Mouse (Mus musculus): Measurements from ENCODE around the gene Lrig2. TPM values are rescaled to one million over a fixed set of nuclear protein-coding genes. Genes with fewer than 3 reads are reported as not detected.

Gene Lrig2
- total RNA-seq (2015; ENCODE audit: low replicate concordance) (4.6 and 6.3 TPM in 2 replicates), total RNA-seq (2017; ENCODE audit: low replicate concordance) (8.4 and 18.4 TPM in 2 replicates)

DNA sequence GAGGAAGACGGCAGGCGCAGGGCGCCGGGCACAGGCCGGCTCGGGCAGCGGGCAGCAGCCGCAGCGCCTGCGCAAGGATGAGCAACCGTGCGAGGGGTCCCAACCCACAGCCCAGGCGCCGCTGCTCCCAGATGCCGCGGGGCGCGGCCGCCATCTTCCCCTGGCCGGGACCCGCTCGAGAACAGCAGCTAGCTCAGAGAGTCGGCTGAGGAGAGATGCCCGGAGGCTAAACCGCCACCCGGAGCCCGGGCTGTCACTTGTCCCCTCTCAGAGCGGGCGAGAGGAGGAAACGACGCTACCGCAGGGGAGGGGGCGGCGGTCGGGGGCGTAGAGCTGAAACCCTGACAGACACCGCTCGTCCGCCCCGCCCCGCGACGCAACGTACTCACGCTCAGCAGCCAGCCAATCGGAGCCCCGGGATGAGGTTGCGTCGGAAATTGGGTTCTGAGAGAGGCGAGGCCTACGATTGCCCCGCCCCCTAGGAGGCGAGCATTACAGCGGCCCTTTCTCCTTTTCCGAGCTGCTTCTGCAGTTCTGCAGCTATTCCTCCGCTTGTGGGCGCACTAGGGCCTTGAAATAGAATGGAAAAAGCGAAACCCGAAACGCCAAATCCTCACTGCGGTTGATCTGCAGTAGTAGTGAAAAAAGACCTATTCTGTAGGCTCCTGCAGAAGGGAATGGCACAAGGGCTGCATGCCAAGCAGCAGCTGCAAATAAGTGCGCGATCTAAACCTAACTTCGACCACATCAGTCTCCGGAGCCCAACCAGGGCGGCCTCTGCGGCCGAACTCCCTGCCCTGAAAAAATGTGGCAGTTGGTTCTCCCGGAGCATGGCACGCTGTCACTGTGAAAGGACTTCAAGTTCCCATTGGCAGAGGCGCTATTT is at the start of gene Lrig2:
Gene Lrig2 (minus strand): TSS at position 381 of the 886 bp plus-strand sequence.
- ATAC-seq (replicated peaks; ENCODE audit: low FRiP score, poor library complexity, severe bottlenecking), result peak; percentile 98

DNA sequence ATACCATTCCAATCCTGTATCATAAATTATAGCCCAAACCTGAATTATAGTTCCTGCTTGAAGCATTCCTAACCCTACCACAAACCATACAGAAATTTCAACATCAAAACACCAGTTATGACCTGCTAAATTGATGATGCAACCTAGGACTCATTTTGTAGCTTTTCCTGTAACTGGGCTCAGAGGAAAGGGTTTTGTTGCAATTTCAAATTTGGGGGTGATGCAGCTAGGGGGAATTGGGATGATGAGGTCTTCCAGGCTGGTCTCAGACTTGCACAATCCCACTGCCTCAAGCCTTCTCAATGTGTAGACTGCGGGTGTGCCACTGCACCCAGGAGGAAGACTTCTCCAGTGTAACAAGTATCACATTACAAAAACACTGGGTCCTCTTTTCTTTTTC is 44.9 kb upstream of the Lrig2 start:
- ATAC-seq (replicated peaks; ENCODE audit: low FRiP score, poor library complexity, severe bottlenecking), result no peak

DNA sequence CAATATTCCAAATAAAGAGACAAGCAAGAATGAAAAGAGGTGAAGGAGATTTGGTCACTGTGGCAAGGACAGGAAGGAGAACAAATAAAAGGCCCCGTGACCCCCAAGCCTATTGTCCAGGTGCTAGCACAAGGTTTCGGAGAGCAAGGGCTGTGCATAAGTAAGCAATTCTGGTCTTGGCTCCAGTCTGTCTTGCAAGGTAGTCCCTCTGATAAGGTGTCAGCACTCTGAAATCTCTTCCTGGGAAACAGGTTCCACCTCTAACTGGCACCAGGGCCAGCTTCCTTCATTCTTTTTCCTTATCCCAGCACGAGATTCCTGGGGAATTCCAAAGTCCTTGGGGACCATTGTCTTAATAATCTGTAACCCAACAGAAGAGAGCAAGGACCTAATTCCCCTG is 38.9 kb upstream of the Lrig2 start:
- ATAC-seq (replicated peaks; ENCODE audit: low FRiP score, poor library complexity, severe bottlenecking), result no peak

DNA sequence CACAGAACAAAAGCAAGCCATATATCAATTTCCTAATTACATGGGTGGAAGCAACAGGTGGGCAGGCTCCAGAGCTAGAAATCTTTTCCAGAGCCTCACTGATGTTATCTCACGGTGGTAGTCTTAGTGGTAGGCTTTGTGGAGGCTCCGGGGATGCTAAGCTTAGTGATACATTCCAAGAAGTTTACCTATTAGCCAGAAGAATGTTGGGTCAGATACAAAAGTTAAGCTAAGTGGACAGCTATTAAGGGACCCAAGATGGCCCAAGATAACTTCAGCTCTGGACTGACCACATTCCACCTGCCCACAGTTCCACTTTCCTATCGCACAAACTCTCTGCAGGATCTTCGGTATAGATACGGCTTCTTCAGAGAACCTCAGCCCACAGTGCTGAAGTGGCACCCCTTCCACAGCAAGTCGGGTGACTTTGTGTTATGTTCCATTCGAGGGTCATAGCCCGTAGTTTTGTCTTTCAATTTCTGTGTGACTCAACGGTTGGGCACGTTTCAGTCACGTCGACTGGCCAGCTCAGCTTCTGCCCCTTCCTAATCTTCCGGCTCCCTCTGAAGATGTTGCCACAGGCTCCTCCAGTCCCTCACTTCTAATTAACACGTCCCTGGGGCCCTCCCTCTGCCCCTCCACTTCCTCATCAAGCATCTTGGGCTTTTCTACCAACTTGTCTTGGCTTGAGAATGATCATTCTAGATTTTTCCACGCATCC is 36.8 kb upstream of the Lrig2 start:
- ATAC-seq (replicated peaks; ENCODE audit: low FRiP score, poor library complexity, severe bottlenecking), result no peak

DNA sequence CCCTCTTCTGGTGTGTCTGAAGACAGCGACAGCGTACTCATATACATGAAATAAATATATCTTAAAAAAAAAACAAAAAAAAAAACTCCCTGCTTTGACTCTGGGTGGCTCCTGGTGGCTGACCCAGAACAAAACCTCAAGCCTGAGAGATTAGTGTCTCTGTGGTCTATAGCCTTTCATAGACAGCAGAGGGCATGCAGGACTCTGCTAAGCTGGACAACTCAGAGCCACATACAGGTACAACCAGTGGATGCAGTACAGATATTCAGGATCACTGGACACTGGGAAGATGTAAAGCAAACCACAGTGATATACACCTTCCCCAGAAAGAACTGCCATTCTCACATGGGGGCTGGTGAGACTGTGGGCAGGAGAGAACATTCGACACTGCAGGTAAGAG is 32.1 kb upstream of the Lrig2 start:
- ATAC-seq (replicated peaks; ENCODE audit: low FRiP score, poor library complexity, severe bottlenecking), result no peak

DNA sequence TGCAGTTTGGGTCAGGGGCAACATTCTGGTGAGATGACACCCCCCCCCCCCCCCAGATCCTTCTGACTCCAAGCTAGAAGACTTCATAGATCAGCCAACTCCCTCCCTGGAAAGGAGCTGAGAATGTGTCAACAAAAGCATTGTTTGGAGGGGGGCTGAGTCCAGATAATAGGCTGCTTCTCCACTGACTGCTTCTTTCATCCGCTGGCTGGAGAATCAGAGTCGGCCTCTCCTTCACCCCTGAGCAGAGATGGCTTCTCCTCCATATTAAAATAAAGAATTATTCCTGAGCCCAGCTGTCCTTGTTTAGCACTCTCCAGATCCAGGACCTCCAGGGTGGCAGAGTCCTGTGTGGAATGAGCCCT is 30.3 kb upstream of the Lrig2 start:
- no peak for ATAC-seq (replicated peaks; ENCODE audit: low FRiP score, poor library complexity, severe bottlenecking)

DNA sequence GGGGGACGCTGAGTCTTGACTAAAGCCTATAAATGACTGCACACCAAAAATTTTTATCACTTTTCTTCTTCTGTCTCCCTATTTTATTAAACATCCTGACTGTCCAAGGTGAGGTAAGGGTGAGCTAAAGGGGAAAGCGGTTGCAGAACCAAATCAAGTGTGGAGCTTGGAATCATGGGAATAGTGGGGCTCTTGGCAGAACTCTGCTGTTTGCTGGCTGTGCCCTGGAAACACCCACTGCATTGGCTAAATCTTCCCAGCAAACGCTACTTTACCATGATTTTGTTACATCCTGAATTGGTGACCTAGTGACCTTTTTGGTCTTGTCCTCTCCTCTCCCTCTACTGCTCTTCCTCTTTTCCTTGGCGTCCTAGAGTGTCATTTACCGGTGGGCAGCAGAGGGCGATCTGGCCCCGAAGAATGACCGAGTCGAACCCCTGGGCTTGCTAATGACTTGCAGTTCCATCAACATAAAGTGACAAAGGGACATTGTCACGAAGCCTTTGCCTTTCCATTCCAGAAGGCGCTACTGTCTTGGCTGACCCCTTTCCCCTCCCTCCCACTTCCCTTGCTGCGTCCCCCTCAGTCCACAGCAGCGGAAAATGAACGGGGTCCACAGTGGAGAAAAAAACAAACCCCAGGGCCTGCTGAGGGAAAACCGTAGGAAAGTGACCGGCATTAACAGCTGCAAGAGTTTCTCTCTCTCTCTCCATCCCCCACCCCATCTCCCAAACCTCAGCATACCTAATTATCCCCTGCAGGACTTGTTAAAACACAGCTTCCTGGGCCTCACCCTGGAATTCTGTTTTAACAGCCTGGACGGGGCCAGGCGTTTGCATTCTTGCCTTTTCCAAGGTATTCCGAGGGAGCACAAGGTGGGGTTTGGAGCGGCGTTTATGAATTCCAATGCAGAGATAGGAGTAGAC is 29.7 kb upstream of the Lrig2 start:
- peak; percentile 78 for ATAC-seq (replicated peaks; ENCODE audit: low FRiP score, poor library complexity, severe bottlenecking)

DNA sequence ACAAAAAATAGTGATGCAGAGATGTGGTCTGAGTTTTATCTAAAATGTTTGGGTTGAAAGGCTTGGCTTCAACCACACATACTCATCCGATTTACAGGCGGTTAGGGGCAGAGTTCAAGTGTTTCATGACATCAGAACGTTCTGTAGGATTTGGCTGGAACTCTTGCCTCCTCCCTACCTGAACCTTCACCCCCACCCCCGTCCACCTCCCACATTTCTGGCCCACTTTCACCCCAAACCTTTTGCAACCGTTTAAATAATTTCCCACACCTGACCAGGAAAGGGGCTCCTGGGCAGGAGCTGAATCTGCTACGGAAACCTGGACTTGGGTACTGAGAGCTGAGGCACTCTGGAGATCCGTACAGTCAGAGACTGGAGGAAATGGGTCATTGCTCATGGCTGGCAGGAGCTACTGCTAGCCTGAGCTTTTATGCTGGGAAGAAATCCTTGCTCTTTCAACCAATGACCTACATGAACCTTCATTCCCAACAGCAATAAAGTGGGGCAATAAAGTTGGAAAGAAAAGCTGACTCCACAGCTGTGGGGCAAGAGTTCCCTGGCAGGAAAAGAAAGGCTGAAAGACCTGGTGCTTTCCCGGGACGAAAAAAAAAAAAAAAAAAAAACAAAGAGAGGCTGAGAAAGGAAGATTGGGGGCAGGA is 28.9 kb upstream of the Lrig2 start:
- ATAC-seq (replicated peaks; ENCODE audit: low FRiP score, poor library complexity, severe bottlenecking), result no peak

DNA sequence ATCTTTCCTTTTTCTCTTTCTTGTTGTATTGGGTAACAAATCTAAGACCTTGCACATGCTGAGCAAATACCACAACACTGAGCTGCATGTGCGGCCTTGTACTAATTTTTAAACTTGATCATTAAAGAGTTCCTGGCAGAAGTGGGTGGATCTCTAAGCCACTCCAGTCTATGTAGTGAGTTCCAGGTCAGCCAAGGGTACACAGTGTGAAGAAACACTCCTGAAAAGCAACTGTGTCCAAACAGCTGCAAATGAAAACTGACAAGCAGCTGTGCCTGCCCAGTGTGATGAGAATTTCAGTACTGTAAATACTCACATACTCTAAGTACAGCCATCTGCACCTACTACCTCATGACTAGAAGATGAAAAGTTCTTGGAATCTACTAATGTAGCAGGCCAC is 21.5 kb upstream of the Lrig2 start:
- ATAC-seq (replicated peaks; ENCODE audit: low FRiP score, poor library complexity, severe bottlenecking), result no peak

DNA sequence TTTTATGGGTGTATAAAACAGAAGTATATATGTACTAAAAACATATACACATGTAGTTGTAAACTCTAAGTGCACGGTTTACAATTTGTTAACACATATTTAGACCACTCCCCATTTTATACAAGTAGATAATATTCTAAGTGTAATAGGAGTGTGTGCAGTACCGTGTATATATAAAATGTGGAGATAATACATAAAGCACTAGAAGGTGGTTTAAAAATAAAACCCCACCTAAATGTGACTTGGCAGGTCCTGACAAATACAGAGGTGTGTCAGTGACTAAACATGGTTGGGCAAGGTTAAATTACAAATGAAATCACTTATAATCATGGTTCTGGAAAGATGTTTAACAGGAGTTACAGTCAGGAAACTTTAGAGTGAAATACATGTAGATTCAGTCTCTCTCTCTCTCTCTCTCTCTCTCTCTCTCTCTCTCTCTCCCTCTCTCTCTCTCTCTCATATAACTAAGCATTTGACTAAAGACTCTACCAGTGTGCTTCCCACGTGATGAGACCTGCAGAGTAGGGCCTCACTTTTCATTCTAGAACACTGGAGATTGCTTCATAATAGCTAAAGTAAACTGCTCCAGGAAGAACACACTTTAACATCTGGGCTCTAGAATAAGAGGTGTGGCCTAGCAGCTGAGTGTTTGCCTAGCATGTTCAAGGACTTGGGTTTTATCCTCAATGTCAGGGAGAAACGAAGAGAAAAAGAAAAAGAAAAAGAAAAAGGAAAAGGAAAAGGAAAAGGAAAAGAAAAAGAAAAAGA is 14.6 kb upstream of the Lrig2 start:
- ATAC-seq (replicated peaks; ENCODE audit: low FRiP score, poor library complexity, severe bottlenecking), result no peak

DNA sequence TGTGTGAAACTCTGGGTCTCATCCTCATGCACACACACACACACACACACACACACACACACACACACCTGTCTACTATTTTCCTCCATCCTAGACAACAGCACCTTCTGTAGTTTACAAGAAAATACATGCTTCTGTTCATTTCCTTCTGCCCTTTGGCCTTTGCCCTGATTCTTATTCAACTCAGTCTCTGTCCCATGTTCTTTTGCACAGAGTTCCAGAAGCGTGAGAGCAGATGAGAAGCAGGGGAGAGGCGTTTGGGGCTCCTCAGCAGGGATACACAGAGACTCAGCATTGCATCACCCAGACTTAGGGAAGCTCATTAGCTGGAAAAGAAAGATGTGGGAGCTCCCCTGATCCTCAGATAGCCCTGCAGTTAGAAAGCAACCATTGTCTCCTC is 13.8 kb upstream of the Lrig2 start:
- ATAC-seq (replicated peaks; ENCODE audit: low FRiP score, poor library complexity, severe bottlenecking), result no peak

DNA sequence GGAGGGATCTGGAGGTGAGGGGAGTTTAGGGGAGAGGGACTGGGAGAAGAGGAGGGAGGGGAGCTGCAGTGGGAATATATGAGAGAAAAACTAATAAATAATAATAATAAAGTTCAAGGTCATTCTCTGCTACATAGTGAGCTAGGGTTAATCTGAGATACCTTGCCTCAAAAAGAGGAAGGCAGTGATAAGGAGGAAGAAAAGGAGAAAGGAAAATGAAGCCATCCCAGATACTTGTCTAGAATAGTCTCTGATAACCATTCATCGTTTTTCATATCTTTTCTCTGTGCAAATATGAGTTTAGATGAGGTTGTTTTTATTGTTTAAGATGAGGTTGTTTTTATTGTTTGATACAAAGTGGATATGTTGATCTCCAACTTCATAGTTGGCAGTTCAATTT is 13.3 kb upstream of the Lrig2 start:
- ATAC-seq (replicated peaks; ENCODE audit: low FRiP score, poor library complexity, severe bottlenecking), result no peak

DNA sequence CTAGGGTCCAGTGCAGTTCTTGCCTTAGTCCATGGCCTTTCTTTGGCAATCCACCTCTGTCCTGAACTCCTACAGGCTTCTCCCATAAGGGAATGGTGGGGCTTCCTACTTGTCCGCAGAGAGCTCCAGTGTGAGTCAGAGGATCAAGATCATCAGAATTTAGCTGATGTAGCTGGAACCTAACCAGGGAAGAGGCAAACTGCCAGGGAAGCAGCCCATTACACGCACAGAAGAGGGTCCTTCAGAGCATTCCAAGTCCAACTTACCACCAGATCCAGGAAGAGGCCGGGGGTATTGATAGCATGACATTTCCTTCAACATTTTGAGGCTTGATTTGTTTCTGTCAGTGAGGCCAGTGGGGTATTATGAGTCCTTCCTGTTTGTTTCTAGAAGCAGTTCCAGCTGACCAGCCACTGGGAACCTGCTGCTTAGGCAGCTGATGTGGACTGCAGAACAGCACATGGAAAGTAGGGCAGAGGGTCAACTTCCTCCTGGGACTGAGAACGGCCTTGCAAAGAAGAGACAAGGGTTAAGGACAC is 11.7 kb upstream of the Lrig2 start:
- ATAC-seq (replicated peaks; ENCODE audit: low FRiP score, poor library complexity, severe bottlenecking), result 0 out of 2 replicates have a peak, but pooled peaks have one; percentile 29

DNA sequence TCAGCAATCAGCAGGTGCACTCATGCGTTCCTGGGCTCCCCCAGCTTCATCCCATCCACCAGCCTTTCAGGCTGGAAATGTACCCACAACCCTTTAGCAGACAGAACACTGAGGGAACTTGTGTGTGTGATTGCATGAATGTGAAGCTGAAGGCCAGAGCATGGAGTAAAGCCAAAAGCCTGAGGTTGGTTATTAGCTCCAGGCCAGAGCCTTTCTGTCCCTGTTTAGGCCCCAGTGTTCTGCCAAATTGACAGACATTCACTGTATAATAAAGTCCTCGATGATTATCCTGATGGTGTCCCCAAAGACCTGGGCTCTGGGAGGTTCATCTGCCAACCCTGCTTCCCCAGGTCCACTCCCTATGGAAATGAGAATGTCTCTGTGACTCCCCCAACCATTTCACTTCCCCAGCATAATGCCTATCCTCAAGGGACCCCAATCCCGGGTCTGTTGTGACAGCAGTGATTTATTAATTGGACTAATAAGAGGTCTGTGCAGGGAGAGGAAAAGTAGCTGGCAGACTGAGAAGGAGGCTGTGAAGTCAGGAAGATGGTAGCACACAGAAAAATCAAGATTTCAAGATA is 9.7 kb upstream of the Lrig2 start:
- no peak for ATAC-seq (replicated peaks; ENCODE audit: low FRiP score, poor library complexity, severe bottlenecking)

DNA sequence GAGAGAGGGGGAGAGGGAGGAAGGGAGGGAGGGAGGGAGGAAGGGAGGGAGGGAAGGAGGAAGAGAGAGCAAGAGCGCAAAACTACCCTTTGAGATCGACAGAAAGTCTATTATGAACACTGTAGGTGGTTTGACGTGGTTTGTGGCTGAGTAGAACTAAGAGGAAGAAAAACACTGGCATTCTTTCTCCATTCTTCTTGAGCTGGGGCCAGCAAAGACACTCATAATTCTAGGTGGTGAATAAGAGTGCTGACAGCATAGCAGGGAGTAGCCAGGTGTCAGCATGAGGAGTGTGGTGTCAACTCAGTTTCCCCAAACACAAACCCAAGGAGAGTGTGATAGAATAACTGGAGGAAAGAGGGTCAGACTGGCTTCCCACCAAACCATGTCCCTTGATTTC is 8.8 kb upstream of the Lrig2 start:
- no peak for ATAC-seq (replicated peaks; ENCODE audit: low FRiP score, poor library complexity, severe bottlenecking)

DNA sequence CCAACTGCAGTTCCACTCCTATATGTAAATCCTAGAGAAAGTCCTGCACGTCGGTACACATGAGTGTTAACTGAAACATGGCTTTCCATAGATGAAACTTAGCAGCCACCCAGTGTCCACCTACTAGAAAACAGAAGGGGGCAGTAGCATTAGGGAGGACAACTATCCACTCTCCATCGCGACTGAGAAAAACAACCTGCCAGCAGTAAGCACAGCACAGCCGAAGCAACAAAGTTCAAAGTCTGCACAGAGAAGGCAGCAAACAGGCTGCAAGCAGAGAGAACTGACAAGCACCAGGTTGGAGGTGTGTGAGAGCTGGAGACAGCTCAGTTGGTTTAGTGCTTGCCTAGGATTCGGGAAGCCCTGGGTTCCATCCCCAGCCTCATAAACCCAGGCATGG is 7.2 kb upstream of the Lrig2 start:
- no peak for ATAC-seq (replicated peaks; ENCODE audit: low FRiP score, poor library complexity, severe bottlenecking)

DNA sequence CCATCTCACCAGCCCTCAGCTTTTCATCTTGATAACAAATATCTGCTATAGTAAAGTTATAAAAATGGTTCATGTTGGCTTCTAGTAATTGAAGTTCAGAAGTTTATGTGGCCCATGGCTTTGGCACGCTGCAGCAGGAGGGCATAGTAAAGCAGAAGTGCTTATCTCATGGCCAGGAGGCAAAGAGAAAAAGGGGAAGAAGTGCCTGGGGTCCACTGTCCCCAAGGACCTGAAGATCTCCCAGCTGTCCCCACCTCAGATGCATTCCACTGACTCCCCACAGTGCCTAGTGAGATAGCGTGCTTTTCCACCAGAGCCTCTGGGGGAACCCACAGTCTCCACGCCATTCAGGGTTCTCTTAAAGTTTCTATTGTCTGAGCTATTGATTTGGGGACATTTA is 6.7 kb upstream of the Lrig2 start:
- no peak for ATAC-seq (replicated peaks; ENCODE audit: low FRiP score, poor library complexity, severe bottlenecking)

DNA sequence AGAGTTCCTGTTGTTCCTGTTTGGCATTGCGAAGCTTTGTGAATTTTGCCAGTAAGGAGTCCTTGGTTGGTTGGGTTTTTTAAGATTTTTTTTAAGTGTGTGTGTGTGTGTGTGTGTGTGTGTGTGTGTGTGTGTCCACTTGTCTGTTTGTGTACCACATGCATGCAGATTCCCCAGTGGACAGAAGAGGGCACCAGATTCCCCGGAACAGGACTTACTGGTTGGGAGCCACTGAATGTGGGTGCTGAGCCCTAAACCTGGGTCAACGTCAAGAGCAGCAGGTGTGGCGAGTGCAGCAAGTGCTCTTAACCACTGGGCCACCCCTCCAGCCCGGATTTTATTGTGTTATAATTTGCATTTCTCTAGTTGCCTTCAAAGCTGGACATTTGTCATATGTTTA is 5.4 kb upstream of the Lrig2 start:
- 0 out of 2 replicates have a peak, but pooled peaks have one; percentile 51 for ATAC-seq (replicated peaks; ENCODE audit: low FRiP score, poor library complexity, severe bottlenecking)
